Mouse (Mus musculus) liver, postnatal 0 days (tissue): ENCODE measurements at regions not wholly inside any gene's neighbourhood (a gene's known extent, or its start where the extent isn't known, plus 50 kb on each side); places are given as distances from the start of the nearest gene placed in this dataset.

Source experiments
- ATAC-seq: fragments of 200-750 bp; cut with Nextera tagmentation; 2 replicates; pipeline ENCODE4 v1.8.0; 2017; ENCODE audit warnings: mild to moderate bottlenecking, moderate library complexity
- DNase-seq: peaks from one replicate; pipeline ENCODE4 v3.0.0-alpha.2; 2016
- H3K27ac ChIP-seq: fragments of 300-500 bp; sonication (generic); 2 replicates; pipeline ENCODE4 v1.5.1; 2014; ENCODE audit warnings: antibody characterized with exemption, moderate library complexity, mild to moderate bottlenecking, low read depth
- H3K27me3 ChIP-seq: fragments of 300-500 bp; sonication (generic); 2 replicates; pipeline ENCODE4 v1.6.1; 2014; ENCODE audit warnings: low read length, control low read depth, mixed read lengths; ENCODE audit not compliant: insufficient read depth
- H3K36me3 ChIP-seq: fragments of 300-500 bp; sonication (generic); replicated peaks from 2 replicates; pipeline ENCODE4 v1.6.1; 2014; ENCODE audit warnings: mild to moderate bottlenecking, control low read depth, low read length, moderate library complexity, mixed read lengths; ENCODE audit not compliant: insufficient read depth
- H3K4me1 ChIP-seq: fragments of 300-500 bp; sonication (generic); 2 replicates; pipeline ENCODE4 v1.6.1; 2014; ENCODE audit warnings: antibody characterized with exemption, mild to moderate bottlenecking, control low read depth; ENCODE audit not compliant: insufficient read depth
- H3K4me2 ChIP-seq: fragments of 300-500 bp; sonication (generic); 2 replicates; pipeline ENCODE4 v1.6.1; 2014; ENCODE audit warnings: low read depth, mild to moderate bottlenecking, low read length, moderate library complexity, mixed read lengths
- H3K4me3 ChIP-seq: fragments of 300-500 bp; sonication (generic); 2 replicates; pipeline ENCODE4 v1.5.1; 2014; ENCODE audit warnings: low read depth, low read length
- H3K9ac ChIP-seq: fragments of 300-500 bp; sonication (generic); replicated peaks from 2 replicates; pipeline ENCODE4 v1.6.1; 2014; ENCODE audit warnings: mild to moderate bottlenecking, moderate library complexity
- H3K9me3 ChIP-seq: fragments of 300-500 bp; sonication (generic); 2 replicates; pipeline ENCODE4 v1.6.1; 2016; ENCODE audit warnings: mild to moderate bottlenecking, control low read depth, low read length, mixed read lengths
- CTCF ChIP-seq: sonication (generic); IDR thresholded peaks from 2 replicates; pipeline ENCODE4 v1.5.1; 2016; ENCODE audit warnings: antibody characterized with exemption, low read depth
- EP300 ChIP-seq: IDR thresholded peaks from 2 replicates; pipeline ENCODE4 v1.6.1; 2016; ENCODE audit warnings: antibody characterized with exemption, low read depth, mild to moderate bottlenecking
- WGBS: fragments of 180-500 bp; shearing (Covaris S2); extraction: QIAGEN DNeasy Blood & Tissue Kit; methylation state at CpG from one replicate; pipeline ENCODE4 v1.1.7; 2014; ENCODE audit not compliant: insufficient replicate concordance; 5-methylcytosine and 5-hydroxymethylcytosine counted together

GRCm38 (mm10) chr13:112073519-112074406 is 214.5 kb upstream of the Ankrd55 start:
- ATAC-seq (peak; percentile 96), DNase-seq (no peak)
- H3K4me3 ChIP-seq, result no peak overlapping the region
- TF ChIP-seq CTCF, result no peak
- peak; percentile 94 for TF ChIP-seq EP300
- H3K9me3 ChIP-seq, result no peaks in the 10 kb centered on the region
- H3K9ac ChIP-seq, result no peak overlapping the region
- peak overlapping the region; percentile 68 for H3K27ac ChIP-seq
- H3K4me1 ChIP-seq, result peaks cover 45% of the 10 kb centered on the region
- no peaks in the 10 kb centered on the region for H3K36me3 ChIP-seq
- H3K4me2 ChIP-seq, result peak overlapping the region; percentile 52
- WGBS, result 70% methylated on average over 6 of the region's 6 CpGs
- H3K27me3 ChIP-seq, result no peaks in the 10 kb centered on the region

- Histone ChIP-seq H3K27ac (no peak overlapping the region), H3K4me2 (no peak overlapping the region), H3K9ac (no peak overlapping the region), H3K36me3 (no peaks in the 10 kb centered on the region), H3K4me1 (peaks cover 37% of the 10 kb centered on the region), H3K4me3 (no peak overlapping the region), H3K9me3 (no peaks in the 10 kb centered on the region), H3K27me3 (no peaks in the 10 kb centered on the region)
- DNase-seq (no peak), ATAC-seq (0 out of 2 replicates have a peak, but pooled peaks have one; percentile 7)
- no peak for TF ChIP-seq EP300
- TF ChIP-seq CTCF, result no peak
- 49% methylated on average over 5 of the region's 5 CpGs for WGBS
These were observed 212.3 kb upstream of the Ankrd55 start for GRCm38 (mm10) chr13:112075847-112076479.

GRCm38 (mm10) chr13:112078088-112078487 is 210.2 kb upstream of the Ankrd55 start:
- Histone ChIP-seq H3K27ac (no peak overlapping the region), H3K4me1 (peaks cover 23% of the 10 kb centered on the region), H3K4me2 (no peak overlapping the region), H3K9ac (no peak overlapping the region), H3K36me3 (no peaks in the 10 kb centered on the region), H3K9me3 (no peaks in the 10 kb centered on the region), H3K27me3 (no peaks in the 10 kb centered on the region), H3K4me3 (no peak overlapping the region)
- DNase-seq (no peak), ATAC-seq (no peak)
- 70% methylated on average over 5 of the region's 5 CpGs for WGBS
- TF ChIP-seq EP300 (peak; percentile 63; the same call in 1 of the 2 replicates), CTCF (no peak)

GRCm38 (mm10) chr13:112081935-112082334 is 206.3 kb upstream of the Ankrd55 start:
- 57% methylated on average over 3 of the region's 3 CpGs for WGBS
- peaks cover 15% of the 10 kb centered on the region for H3K4me1 ChIP-seq
- H3K4me2 ChIP-seq, result no peak overlapping the region
- no peak for TF ChIP-seq CTCF
- H3K9me3 ChIP-seq, result no peaks in the 10 kb centered on the region
- H3K4me3 ChIP-seq, result no peak overlapping the region
- H3K27me3 ChIP-seq, result no peaks in the 10 kb centered on the region
- H3K27ac ChIP-seq, result no peak overlapping the region
- H3K36me3 ChIP-seq, result no peaks in the 10 kb centered on the region
- no peak for ATAC-seq
- H3K9ac ChIP-seq, result no peak overlapping the region
- no peak for DNase-seq

GRCm38 (mm10) chr13:112084484-112085278 is 203.6 kb upstream of the Ankrd55 start:
- H3K9ac ChIP-seq, result no peak overlapping the region
- peak overlapping the region; percentile 31; the same call in 1 of the 2 replicates for H3K4me2 ChIP-seq
- TF ChIP-seq CTCF (no peak), EP300 (no peak)
- H3K4me1 ChIP-seq, result peaks cover 16% of the 10 kb centered on the region
- H3K27ac ChIP-seq, result no peak overlapping the region
- 33% methylated on average over 15 of the region's 15 CpGs for WGBS
- H3K36me3 ChIP-seq, result no peaks in the 10 kb centered on the region
- no peak for ATAC-seq
- no peak overlapping the region for H3K4me3 ChIP-seq
- no peaks in the 10 kb centered on the region for H3K9me3 ChIP-seq
- no peak for DNase-seq
- H3K27me3 ChIP-seq, result no peaks in the 10 kb centered on the region

GRCm38 (mm10) chr13:112088312-112088771 is 199.9 kb upstream of the Ankrd55 start:
- no peak overlapping the region for H3K4me3 ChIP-seq
- ATAC-seq, result peak; percentile 82
- H3K9ac ChIP-seq, result no peak overlapping the region
- H3K27me3 ChIP-seq, result no peaks in the 10 kb centered on the region
- H3K9me3 ChIP-seq, result no peaks in the 10 kb centered on the region
- DNase-seq, result no peak
- H3K4me2 ChIP-seq, result no peak overlapping the region
- peaks cover 16% of the 10 kb centered on the region for H3K4me1 ChIP-seq
- 43% methylated on average over 5 of the region's 5 CpGs for WGBS
- no peak overlapping the region for H3K27ac ChIP-seq
- TF ChIP-seq EP300 (0 out of 2 replicates have a peak, but pooled peaks have one; percentile 38), CTCF (no peak)
- H3K36me3 ChIP-seq, result no peaks in the 10 kb centered on the region
